Mouse (Mus musculus): ENCODE measurements around the gene Rhoh. TPM values are rescaled to one million over a fixed set of nuclear protein-coding genes. Genes with fewer than 3 reads are reported as not detected.

Rhoh gene
- polyA plus RNA-seq (2012; rRNA removed): 2.1 and 3.2 TPM in 2 replicates

DNA sequence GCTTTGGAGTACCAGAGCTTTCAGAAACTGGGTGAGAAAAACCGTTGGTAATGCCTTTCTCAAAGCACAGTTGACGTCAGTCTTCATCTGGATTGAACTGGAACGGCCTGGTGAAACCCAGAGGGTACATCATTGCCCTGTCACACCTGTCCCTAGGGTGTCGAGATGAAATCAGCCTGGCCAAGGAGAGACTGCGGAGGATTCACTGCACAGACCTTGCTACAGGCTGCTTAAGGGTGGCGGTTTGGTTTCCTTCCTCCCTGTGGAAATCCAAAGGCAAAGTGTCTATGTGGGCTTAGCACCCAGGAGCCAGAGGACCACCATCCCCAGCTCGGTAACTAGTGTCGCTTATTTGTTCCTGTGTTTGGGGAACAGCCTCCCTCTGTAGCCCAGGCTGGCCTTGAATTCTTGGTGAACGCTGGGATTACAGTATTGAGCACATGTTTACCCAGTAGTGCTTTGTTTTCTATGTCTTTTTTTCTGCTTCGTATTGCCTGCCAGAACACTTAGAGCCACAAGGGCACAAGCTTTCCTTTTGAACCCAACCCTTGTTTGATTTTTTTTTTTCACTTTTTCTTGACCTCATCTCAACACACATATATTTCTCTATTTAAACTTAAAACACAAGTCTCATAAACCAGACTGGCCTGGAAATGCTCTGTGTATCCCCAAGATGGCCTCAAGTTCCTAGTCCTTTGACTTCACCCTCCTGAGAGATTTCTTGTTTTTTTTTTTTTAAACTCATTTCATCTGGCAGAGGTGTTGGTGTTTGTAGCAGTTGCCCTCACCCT, at the start of gene Rhoh:
Rhoh (plus strand) TSS at position 60 of the 791 bp plus-strand sequence.
- Histone ChIP-seq H3K27me3 (ENCODE audit: control insufficient read depth, insufficient read depth, low read length) (no peaks in the 10 kb centered on the region), H3K27ac (ENCODE audit: insufficient read depth, low read depth, low read length) (peak within 1 kb of the TSS; percentile 29; the same call in 1 of the 2 replicates), H3K4me3 (ENCODE audit: low read depth, low read length) (0 out of 2 replicates have a peak within 1 kb of the TSS, but pooled peaks have one; percentile 31), H3K4me1 (ENCODE audit: control insufficient read depth, insufficient read depth, insufficient read length, low read length) (peaks cover 3% of the 10 kb centered on the region; the same call in 1 of the 2 replicates), H3K36me3 (ENCODE audit: control insufficient read depth, insufficient read depth, low read length) (no peaks in the 10 kb centered on the region)
- TF ChIP-seq CTCF (IDR thresholded peaks at IDR 0.05; ENCODE audit: extremely low read depth, insufficient read length, insufficient replicate concordance, low read depth, low read length) (no peak), POLR2A (IDR thresholded peaks at IDR 0.05; ENCODE audit: low read depth, low read length) (no peak)
- WGBS: 72% methylated on average over 10 of the region's 10 CpGs

DNA sequence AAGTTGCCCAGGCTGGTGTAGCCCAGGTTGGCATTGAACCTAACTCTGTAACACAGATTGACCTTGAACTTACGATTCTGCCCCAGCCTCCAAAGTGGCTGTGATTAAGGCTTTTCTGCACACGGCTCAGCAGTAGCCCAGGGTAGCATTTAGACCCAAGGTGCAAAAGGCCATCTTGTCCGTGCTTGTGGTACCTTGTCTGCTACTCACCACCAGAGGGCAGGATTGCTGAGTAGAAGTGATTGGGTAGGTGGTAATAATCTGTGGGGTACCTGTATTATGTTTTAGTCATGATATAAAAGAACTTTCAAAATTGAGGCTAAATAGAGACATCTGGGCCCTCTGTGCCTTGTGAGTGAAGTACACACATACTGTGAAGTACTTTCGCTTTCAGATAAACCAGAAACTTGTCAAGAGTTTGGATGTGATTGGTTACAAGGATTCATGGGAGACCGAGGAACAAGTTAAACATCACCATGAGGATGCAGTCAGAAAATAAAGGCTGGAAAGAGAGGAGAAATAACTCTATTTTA, 37.3 kb upstream of the Rhoh start:
- Histone ChIP-seq H3K4me1 (ENCODE audit: control insufficient read depth, insufficient read depth, insufficient read length, low read length) (peaks cover 2% of the 10 kb centered on the region; the same call in 1 of the 2 replicates), H3K4me3 (ENCODE audit: low read depth, low read length) (no peak overlapping the region), H3K36me3 (ENCODE audit: control insufficient read depth, insufficient read depth, low read length) (peaks cover 11% of the 10 kb centered on the region), H3K27me3 (ENCODE audit: control insufficient read depth, insufficient read depth, low read length) (no peaks in the 10 kb centered on the region), H3K27ac (ENCODE audit: insufficient read depth, low read depth, low read length) (no peak overlapping the region)
- 69% methylated on average over 5 of the region's 5 CpGs for WGBS
- no peak for TF ChIP-seq POLR2A (IDR thresholded peaks at IDR 0.05; ENCODE audit: low read depth, low read length)
- TF ChIP-seq CTCF (IDR thresholded peaks at IDR 0.05; ENCODE audit: extremely low read depth, insufficient read length, insufficient replicate concordance, low read depth, low read length): peak; percentile 49; the same call in 1 of the 2 replicates

DNA sequence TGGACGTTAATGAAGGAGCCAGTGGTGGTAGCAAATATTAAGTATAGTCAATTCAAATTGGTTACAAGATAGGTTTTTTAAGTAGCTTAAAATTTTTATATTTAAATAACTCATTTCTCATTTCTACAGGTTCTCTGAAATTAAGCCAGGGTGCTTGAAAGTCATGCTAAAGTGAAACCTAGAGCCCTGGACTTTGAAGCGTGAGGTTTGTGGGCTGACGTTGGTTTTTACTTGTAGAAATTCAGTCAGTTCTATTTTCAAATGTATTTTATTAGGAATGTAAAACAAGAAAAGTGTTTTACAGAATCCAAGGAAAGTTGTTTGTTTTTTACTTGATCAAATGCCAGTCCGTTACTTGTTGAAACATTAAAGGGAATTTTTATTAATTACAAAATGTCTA, 34.5 kb upstream of the Rhoh start:
- Histone ChIP-seq H3K27ac (ENCODE audit: insufficient read depth, low read depth, low read length) (no peak overlapping the region), H3K4me1 (ENCODE audit: control insufficient read depth, insufficient read depth, insufficient read length, low read length) (peaks cover 2% of the 10 kb centered on the region; the same call in 1 of the 2 replicates), H3K4me3 (ENCODE audit: low read depth, low read length) (no peak overlapping the region), H3K27me3 (ENCODE audit: control insufficient read depth, insufficient read depth, low read length) (no peaks in the 10 kb centered on the region), H3K36me3 (ENCODE audit: control insufficient read depth, insufficient read depth, low read length) (peaks cover 10% of the 10 kb centered on the region)
- no peak for TF ChIP-seq POLR2A (IDR thresholded peaks at IDR 0.05; ENCODE audit: low read depth, low read length)
- WGBS: 88% methylated on average over 4 of the region's 4 CpGs

GRCm38 (mm10) chr5:65827102-65827501, 33.9 kb upstream of the Rhoh start:
- H3K36me3 ChIP-seq (ENCODE audit: control insufficient read depth, insufficient read depth, low read length): peaks cover 6% of the 10 kb centered on the region
- 91% methylated on average over 8 of the region's 8 CpGs for WGBS
- TF ChIP-seq POLR2A (IDR thresholded peaks at IDR 0.05; ENCODE audit: low read depth, low read length): no peak
- no peak for TF ChIP-seq CTCF (IDR thresholded peaks at IDR 0.05; ENCODE audit: extremely low read depth, insufficient read length, insufficient replicate concordance, low read depth, low read length)

DNA sequence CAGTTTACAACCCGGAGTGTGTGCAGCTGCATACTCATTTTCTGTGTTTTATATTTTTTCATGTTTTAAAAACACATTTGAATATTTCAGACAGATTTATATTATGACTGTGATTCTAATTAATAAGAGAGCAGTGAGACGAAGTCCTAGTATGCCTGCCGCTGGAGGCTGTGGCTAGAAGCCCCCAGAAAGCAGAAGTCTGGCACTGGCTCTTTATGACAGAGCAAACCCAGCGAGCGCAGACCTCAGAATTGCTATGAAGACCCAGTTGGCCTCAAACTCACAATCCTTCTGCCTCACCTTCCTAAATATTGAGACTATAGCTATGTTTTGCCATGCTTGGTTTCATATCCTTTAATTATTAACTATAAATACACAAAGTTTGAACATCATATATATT, 32.8 kb upstream of the Rhoh start:
- H3K27ac ChIP-seq (ENCODE audit: insufficient read depth, low read depth, low read length): no peak overlapping the region
- WGBS: 66% methylated on average over 5 of the region's 5 CpGs
- H3K4me1 ChIP-seq (ENCODE audit: control insufficient read depth, insufficient read depth, insufficient read length, low read length): peaks cover 2% of the 10 kb centered on the region; the same call in 1 of the 2 replicates
- H3K36me3 ChIP-seq (ENCODE audit: control insufficient read depth, insufficient read depth, low read length): peaks cover 6% of the 10 kb centered on the region
- TF ChIP-seq CTCF (IDR thresholded peaks at IDR 0.05; ENCODE audit: extremely low read depth, insufficient read length, insufficient replicate concordance, low read depth, low read length) (no peak), POLR2A (IDR thresholded peaks at IDR 0.05; ENCODE audit: low read depth, low read length) (no peak)
- no peak overlapping the region for H3K4me3 ChIP-seq (ENCODE audit: low read depth, low read length)
- H3K27me3 ChIP-seq (ENCODE audit: control insufficient read depth, insufficient read depth, low read length): no peaks in the 10 kb centered on the region

More at GRCm38 (mm10) chr5:65827102-65827501, 33.9 kb upstream of the Rhoh start:
- Histone ChIP-seq H3K4me1 (ENCODE audit: control insufficient read depth, insufficient read depth, insufficient read length, low read length) (peaks cover 2% of the 10 kb centered on the region; the same call in 1 of the 2 replicates), H3K4me3 (ENCODE audit: low read depth, low read length) (no peak overlapping the region), H3K27ac (ENCODE audit: insufficient read depth, low read depth, low read length) (no peak overlapping the region), H3K27me3 (ENCODE audit: control insufficient read depth, insufficient read depth, low read length) (no peaks in the 10 kb centered on the region)

DNA sequence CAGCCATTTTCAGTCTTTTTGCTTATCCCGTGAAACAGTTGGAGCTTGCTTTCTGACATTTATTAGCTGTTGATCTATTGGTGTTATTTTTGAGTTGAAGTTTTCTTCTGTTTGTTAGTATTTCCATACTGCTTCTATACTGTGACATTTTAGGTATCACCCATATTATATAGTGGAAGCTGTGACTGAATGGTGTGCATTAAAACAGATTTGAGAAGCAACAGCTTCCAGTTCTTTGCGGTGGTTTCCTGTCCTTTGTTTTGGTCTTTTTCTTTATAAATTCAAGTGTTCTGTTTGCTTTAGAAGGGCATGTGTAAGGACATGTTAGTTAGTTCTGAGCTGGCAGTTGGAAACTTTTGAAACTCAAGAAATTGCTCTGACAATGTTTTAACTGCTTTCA, 32.0 kb upstream of the Rhoh start:
- H3K4me3 ChIP-seq (ENCODE audit: low read depth, low read length): no peak overlapping the region
- H3K36me3 ChIP-seq (ENCODE audit: control insufficient read depth, insufficient read depth, low read length): peaks cover 6% of the 10 kb centered on the region
- no peak for TF ChIP-seq CTCF (IDR thresholded peaks at IDR 0.05; ENCODE audit: extremely low read depth, insufficient read length, insufficient replicate concordance, low read depth, low read length)
- TF ChIP-seq POLR2A (IDR thresholded peaks at IDR 0.05; ENCODE audit: low read depth, low read length): no peak
- WGBS: 75% methylated on average over 2 of the region's 2 CpGs
- no peaks in the 10 kb centered on the region for H3K27me3 ChIP-seq (ENCODE audit: control insufficient read depth, insufficient read depth, low read length)
- H3K4me1 ChIP-seq (ENCODE audit: control insufficient read depth, insufficient read depth, insufficient read length, low read length): peaks cover 2% of the 10 kb centered on the region; the same call in 1 of the 2 replicates
- no peak overlapping the region for H3K27ac ChIP-seq (ENCODE audit: insufficient read depth, low read depth, low read length)
